Mouse (Mus musculus) Patski (cell line): ENCODE measurements at regions not wholly inside any gene's neighbourhood (a gene's known extent, or its start where the extent isn't known, plus 50 kb on each side); places are given as distances from the start of the nearest gene placed in this dataset.

Source experiments
- ATAC-seq: fragments of 100-300 bp; one replicate; pipeline ENCODE4 v1.8.0; 2021
- CTCF ChIA-PET: fragments of 350-600 bp; sonication (Branson Sonifier 250); formaldehyde crosslinking; loops from one replicate; lab custom pipeline; 2022; ENCODE audit warnings: inconsistent platforms; lab: Charles Lee
- POLR2A ChIA-PET: fragments of 350-600 bp; sonication (Branson Sonifier 250); formaldehyde crosslinking; loops from one replicate; lab custom pipeline; 2022; ENCODE audit warnings: antibody characterized with exemption, inconsistent platforms; lab: Charles Lee
- DNase-seq: peaks from one replicate; pipeline ENCODE4 v3.0.0-alpha.2; 2011; ENCODE audit warnings: low read depth, low spot score
- H3K27me3 ChIP-seq: fragments of 371-371 bp; one replicate; pipeline ENCODE4 v1.5.1; 2021
- CTCF ChIP-seq: fragments of 100-300 bp; IDR thresholded peaks from one replicate; pipeline ENCODE4 v1.5.1; 2021
- in situ Hi-C: fragments of 300-500 bp; cut with MboI; formaldehyde crosslinking; loops from 3 replicates; pipeline ENCODE4 v1.11.1; 2018; ENCODE audit warnings: low pct_unique_long_range_greater_than_20kb, mixed read lengths

GRCm38 (mm10) chr4:105603661-105604060 is 186.0 kb upstream of the Gm12728 start:
- DNase-seq: no peak
- no peaks in the 10 kb centered on the region for H3K27me3 ChIP-seq
- ChIA-PET CTCF (no interaction called here), POLR2A (no interaction called here)
- TF ChIP-seq CTCF: no peak
- no peak for ATAC-seq
- in situ Hi-C loops: no loop called here

GRCm38 (mm10) chr4:105604607-105605006 is 185.1 kb upstream of the Gm12728 start:
- in situ Hi-C loops: no loop called here
- H3K27me3 ChIP-seq: no peaks in the 10 kb centered on the region
- POLR2A ChIA-PET: no interaction called here
- no peak for TF ChIP-seq CTCF
- CTCF ChIA-PET: no interaction called here
- no peak for DNase-seq
- ATAC-seq: no peak

- DNase-seq (no peak), ATAC-seq (no peak)
- H3K27me3 ChIP-seq: no peaks in the 10 kb centered on the region
- POLR2A ChIA-PET: no interaction called here
- TF ChIP-seq CTCF: no peak
- CTCF ChIA-PET: no interaction called here
- in situ Hi-C loops: no loop called here
Observed at GRCm38 (mm10) chr4:105606731-105607130, 182.9 kb upstream of the Gm12728 start.

- H3K27me3 ChIP-seq: no peaks in the 10 kb centered on the region
- POLR2A ChIA-PET: no interaction called here
- DNase-seq: no peak
- ATAC-seq: no peak
- TF ChIP-seq CTCF: no peak
- CTCF ChIA-PET: no interaction called here
- in situ Hi-C loops: no loop called here
Observed at GRCm38 (mm10) chr4:105610917-105611316, 178.8 kb upstream of the Gm12728 start.

- CTCF ChIA-PET: no interaction called here
Observed at GRCm38 (mm10) chr4:105614390-105614789, 175.3 kb upstream of the Gm12728 start.

GRCm38 (mm10) chr4:105626371-105627320 is 163.0 kb upstream of the Gm12728 start:
- in situ Hi-C loops: no loop called here
- no peak for DNase-seq

More at GRCm38 (mm10) chr4:105614390-105614789, 175.3 kb upstream of the Gm12728 start:
- TF ChIP-seq CTCF: no peak
- no peak for DNase-seq
- POLR2A ChIA-PET: no interaction called here
- no peak for ATAC-seq
- no peaks in the 10 kb centered on the region for H3K27me3 ChIP-seq
- in situ Hi-C loops: no loop called here

GRCm38 (mm10) chr4:105629581-105629980 is 160.1 kb upstream of the Gm12728 start:
- CTCF ChIA-PET: no interaction called here
- in situ Hi-C loops: no loop called here
- no peak for ATAC-seq

More at GRCm38 (mm10) chr4:105626371-105627320, 163.0 kb upstream of the Gm12728 start:
- no peak for ATAC-seq
- H3K27me3 ChIP-seq: no peaks in the 10 kb centered on the region
- ChIA-PET CTCF (no interaction called here), POLR2A (interaction anchor here (0.6 kb wide), 1 partner anchor 14 kb away, joined by 3 read pairs; no protein-coding TSS in a partner anchor)
- TF ChIP-seq CTCF: no peak

GRCm38 (mm10) chr4:105630595-105631369 is 158.9 kb upstream of the Gm12728 start:
- in situ Hi-C loops: no loop called here
- H3K27me3 ChIP-seq: no peaks in the 10 kb centered on the region
- ATAC-seq (no peak), DNase-seq (no peak)
- POLR2A ChIA-PET: no interaction called here
- CTCF ChIA-PET: no interaction called here
- no peak for TF ChIP-seq CTCF

More at GRCm38 (mm10) chr4:105629581-105629980, 160.1 kb upstream of the Gm12728 start:
- no peaks in the 10 kb centered on the region for H3K27me3 ChIP-seq
- POLR2A ChIA-PET: interaction anchor here (0.7 kb wide), 1 partner anchor 406 kb away, joined by 3 read pairs; no protein-coding TSS in a partner anchor
- DNase-seq: no peak
- no peak for TF ChIP-seq CTCF

GRCm38 (mm10) chr4:105632581-105633358 is 156.9 kb upstream of the Gm12728 start:
- ATAC-seq (no peak), DNase-seq (no peak)
- H3K27me3 ChIP-seq: no peaks in the 10 kb centered on the region
- TF ChIP-seq CTCF: no peak
- CTCF ChIA-PET: no interaction called here
- in situ Hi-C loops: no loop called here
- POLR2A ChIA-PET: no interaction called here

GRCm38 (mm10) chr4:105633789-105634188 is 155.9 kb upstream of the Gm12728 start:
- H3K27me3 ChIP-seq: no peaks in the 10 kb centered on the region
- in situ Hi-C loops: no loop called here
- POLR2A ChIA-PET: interaction anchor here (0.6 kb wide), 1 partner anchor 75 kb away, joined by 3 read pairs; no protein-coding TSS in a partner anchor
- peak; percentile 20 for TF ChIP-seq CTCF
- no peak for DNase-seq
- no peak for ATAC-seq
- CTCF ChIA-PET: no interaction called here
